Mouse (Mus musculus): ENCODE data around the gene Fah. TPM values are rescaled to one million over a fixed set of nuclear protein-coding genes. Genes with fewer than 3 reads are reported as not detected.

Gene Fah
- polyA plus RNA-seq (2012; rRNA removed): 46.2 and 47.0 TPM in 2 replicates

- TF ChIP-seq POLR2A (IDR thresholded peaks at IDR 0.05; ENCODE audit: extremely low read depth, insufficient read depth, low read length): no peak
- TF ChIP-seq CTCF (IDR thresholded peaks at IDR 0.05; ENCODE audit: extremely low read depth, insufficient read depth, low read length): no peak
- Histone ChIP-seq H3K4me1 (ENCODE audit: control insufficient read depth, insufficient read depth, low read length) (peaks cover 2% of the 10 kb centered on the region; the same call in 1 of the 2 replicates), H3K27ac (ENCODE audit: insufficient read depth, low read length) (no peak within 1 kb of the TSS; the same call in 1 of the 2 replicates), H3K4me3 (ENCODE audit: insufficient read depth, low read length) (peak within 1 kb of the TSS; percentile 85)
Measured at GRCm38 (mm10) chr7:84606293-84606749, at the start of gene Fah. TSS of gene Fah (minus strand) at chr7:84606722.

DNA sequence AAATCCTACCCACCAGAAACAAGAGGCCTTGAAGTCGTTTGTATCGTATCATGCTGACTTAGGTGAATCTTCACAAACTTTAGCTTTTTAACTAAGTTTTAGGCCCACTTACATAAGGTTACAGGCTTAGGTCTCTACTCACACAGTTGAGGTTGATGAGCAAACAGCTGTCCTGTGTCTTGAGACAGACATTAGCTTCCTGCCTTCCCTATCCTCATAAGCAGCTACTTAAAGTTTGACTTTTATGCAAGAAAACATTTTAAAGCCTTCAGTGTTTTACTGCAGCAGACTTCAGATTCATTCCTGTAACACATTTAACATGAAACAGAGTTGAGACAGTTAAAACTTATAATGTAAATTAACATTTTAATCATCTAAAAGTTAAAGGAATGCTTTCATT, 46.2 kb upstream of the Fah start:
- no peak overlapping the region for H3K4me3 ChIP-seq (ENCODE audit: insufficient read depth, low read length)

GRCm38 (mm10) chr7:84651987-84652321, 45.4 kb upstream of the Fah start:
- TF ChIP-seq CTCF (IDR thresholded peaks at IDR 0.05; ENCODE audit: extremely low read depth, insufficient read depth, low read length) (no peak), POLR2A (IDR thresholded peaks at IDR 0.05; ENCODE audit: extremely low read depth, insufficient read depth, low read length) (no peak)
- no peaks in the 10 kb centered on the region for H3K4me1 ChIP-seq (ENCODE audit: control insufficient read depth, insufficient read depth, low read length)
- H3K27ac ChIP-seq (ENCODE audit: insufficient read depth, low read length): no peak overlapping the region
- H3K4me3 ChIP-seq (ENCODE audit: insufficient read depth, low read length): no peak overlapping the region

More for the DNA sequence above, 46.2 kb upstream of the Fah start:
- Histone ChIP-seq H3K27ac (ENCODE audit: insufficient read depth, low read length) (no peak overlapping the region), H3K4me1 (ENCODE audit: control insufficient read depth, insufficient read depth, low read length) (no peaks in the 10 kb centered on the region)
- no peak for TF ChIP-seq POLR2A (IDR thresholded peaks at IDR 0.05; ENCODE audit: extremely low read depth, insufficient read depth, low read length)

DNA sequence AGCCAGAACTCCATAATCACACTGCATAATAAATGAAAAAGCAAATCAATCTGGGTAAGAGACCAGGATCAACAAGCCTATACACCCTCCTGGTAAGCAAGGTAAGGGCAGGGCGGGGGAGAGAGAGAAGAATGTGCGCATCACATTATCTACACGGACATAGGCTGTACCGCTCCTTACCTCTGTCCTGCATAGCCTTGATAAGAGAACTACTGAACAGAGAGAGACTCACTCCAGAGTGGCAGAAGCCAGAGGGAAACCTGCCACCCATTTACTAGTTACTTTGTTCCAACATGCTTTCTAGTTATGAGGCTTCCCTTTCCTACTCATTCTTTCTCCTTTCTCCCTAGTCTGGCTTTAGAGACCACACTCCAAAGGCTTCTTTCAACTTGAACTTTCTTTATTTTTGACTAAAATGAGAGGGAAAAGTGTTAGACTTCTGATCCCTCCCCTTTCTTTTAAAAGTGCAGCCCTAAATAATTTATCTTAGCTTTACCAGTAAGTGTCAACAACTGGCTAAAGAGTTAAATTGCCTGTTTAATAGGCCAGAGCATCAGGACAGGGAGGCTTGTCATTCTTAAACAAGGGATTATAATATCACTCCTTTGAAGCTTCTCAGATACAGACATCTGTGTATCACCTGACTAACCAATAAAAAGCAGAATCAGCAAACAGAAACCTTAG, 44.9 kb upstream of the Fah start:
- Histone ChIP-seq H3K4me1 (ENCODE audit: control insufficient read depth, insufficient read depth, low read length) (no peaks in the 10 kb centered on the region), H3K4me3 (ENCODE audit: insufficient read depth, low read length) (no peak overlapping the region), H3K27ac (ENCODE audit: insufficient read depth, low read length) (no peak overlapping the region)
- TF ChIP-seq POLR2A (IDR thresholded peaks at IDR 0.05; ENCODE audit: extremely low read depth, insufficient read depth, low read length) (no peak), CTCF (IDR thresholded peaks at IDR 0.05; ENCODE audit: extremely low read depth, insufficient read depth, low read length) (no peak)

DNA sequence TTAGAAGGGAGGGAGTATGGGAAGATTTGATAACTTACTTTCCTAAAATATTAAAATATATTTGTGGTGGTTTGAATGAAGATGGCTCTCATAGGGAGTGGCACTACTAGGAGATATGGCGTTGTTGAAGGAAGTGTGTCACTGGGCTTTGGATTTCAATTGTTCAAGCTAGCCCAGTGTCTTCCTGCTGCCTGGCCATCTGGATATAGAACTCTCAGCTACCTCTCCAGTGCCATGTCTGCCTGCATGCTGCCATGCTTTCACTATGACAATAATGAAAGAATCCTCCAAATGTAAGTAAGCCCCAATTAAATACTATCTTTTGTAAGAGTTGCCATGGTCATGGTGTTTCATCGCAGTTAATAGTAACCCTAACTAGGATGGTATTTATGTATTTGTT, 42.5 kb upstream of the Fah start:
- H3K4me3 ChIP-seq (ENCODE audit: insufficient read depth, low read length): no peak overlapping the region
- TF ChIP-seq CTCF (IDR thresholded peaks at IDR 0.05; ENCODE audit: extremely low read depth, insufficient read depth, low read length) (no peak), POLR2A (IDR thresholded peaks at IDR 0.05; ENCODE audit: extremely low read depth, insufficient read depth, low read length) (no peak)
- H3K27ac ChIP-seq (ENCODE audit: insufficient read depth, low read length): no peak overlapping the region
- no peaks in the 10 kb centered on the region for H3K4me1 ChIP-seq (ENCODE audit: control insufficient read depth, insufficient read depth, low read length)

DNA sequence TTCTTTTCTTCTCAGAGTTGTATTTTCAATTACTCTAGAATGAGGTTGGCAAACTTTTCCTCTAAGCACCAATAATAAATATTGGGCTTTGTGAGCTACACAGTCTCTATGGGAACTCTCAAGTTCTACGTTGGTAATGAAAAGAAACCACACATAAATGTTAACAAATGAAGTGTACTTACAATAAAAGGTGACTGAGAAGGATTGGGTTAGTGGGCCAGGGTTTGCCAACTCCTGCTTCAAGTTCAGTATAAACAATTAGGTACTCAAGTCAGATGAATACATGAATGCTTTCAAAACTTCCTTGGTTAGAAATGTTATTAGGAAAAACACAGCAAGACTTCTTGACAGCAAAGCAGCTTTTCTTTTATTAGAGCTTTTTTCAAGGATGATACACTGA, 39.7 kb upstream of the Fah start:
- Histone ChIP-seq H3K27ac (ENCODE audit: insufficient read depth, low read length) (no peak overlapping the region), H3K4me1 (ENCODE audit: control insufficient read depth, insufficient read depth, low read length) (no peaks in the 10 kb centered on the region; the same call in 1 of the 2 replicates), H3K4me3 (ENCODE audit: insufficient read depth, low read length) (no peak overlapping the region)
- no peak for TF ChIP-seq CTCF (IDR thresholded peaks at IDR 0.05; ENCODE audit: extremely low read depth, insufficient read depth, low read length)
- TF ChIP-seq POLR2A (IDR thresholded peaks at IDR 0.05; ENCODE audit: extremely low read depth, insufficient read depth, low read length): no peak

DNA sequence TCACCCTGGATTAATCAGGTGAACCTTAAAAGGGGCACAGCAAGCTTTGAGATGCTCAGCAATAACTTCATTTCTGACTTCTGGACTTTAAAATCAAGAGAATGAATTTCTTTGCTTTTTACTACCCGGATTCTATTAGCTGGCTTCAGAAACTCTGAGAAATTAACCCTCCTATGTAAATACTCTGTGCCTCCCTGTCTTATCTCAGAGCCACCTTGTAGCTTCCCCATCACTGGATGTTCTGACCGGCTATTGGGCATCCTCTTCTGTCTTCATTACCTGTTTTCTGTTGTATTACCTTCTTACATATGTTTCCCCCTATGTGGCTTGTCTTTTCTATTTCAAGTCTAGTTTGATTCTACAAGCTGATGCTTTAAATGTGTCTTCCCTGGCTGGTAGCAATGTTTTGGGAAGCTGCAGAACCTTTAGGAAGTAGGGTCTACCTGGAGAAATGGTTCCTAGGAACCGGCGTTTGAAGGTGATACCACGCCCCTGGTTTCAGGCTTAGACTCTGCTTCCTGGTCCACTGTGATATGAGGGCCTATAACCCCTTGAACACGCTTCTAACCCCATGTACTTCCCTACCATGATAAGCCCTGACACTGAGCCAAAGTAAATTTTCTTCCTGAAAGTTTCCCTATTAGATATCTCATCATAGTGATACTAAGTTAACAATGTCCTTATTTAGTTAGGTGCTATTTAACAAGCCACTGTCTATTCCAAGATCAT, 36.9 kb upstream of the Fah start:
- H3K4me3 ChIP-seq (ENCODE audit: insufficient read depth, low read length): no peak overlapping the region
- no peak for TF ChIP-seq CTCF (IDR thresholded peaks at IDR 0.05; ENCODE audit: extremely low read depth, insufficient read depth, low read length)
- no peak for TF ChIP-seq POLR2A (IDR thresholded peaks at IDR 0.05; ENCODE audit: extremely low read depth, insufficient read depth, low read length)
- no peak overlapping the region for H3K27ac ChIP-seq (ENCODE audit: insufficient read depth, low read length)
- H3K4me1 ChIP-seq (ENCODE audit: control insufficient read depth, insufficient read depth, low read length): no peaks in the 10 kb centered on the region; the same call in 1 of the 2 replicates

DNA sequence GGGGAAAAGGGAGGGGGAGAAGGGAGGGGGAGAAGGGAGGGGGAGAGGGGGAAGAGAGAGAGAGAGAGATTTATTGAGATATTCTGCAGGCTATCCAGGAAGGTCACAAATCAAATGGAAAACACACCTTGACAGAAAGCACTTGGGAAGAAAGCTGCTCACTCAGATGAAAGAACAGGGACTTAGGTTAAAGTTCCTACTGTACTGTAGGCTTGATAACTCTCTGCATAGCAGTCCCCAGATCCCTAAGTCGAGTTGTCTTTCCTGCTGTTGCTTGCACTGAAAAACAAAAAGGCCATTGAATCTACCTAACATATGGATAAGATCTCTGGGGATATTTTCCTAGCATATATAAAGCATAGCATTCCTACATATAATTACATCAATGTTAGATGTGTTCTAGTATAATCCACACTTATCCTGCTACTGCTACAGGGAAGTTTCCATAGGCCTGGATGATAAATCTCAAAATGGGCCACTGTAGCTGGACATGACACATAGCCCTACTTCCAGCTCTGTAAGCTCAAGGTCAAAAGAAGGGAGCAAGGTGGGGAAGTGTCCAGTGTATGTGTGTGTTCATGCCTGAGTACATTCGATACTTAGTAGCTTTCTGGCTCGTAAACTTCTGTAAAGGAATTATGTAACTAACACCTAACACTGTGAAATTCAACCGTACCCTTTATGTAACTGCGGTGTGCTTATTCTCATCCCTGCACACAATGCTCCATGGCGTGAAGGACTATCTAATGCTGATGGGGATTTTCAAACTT, 35.8 kb upstream of the Fah start:
- no peaks in the 10 kb centered on the region; the same call in 1 of the 2 replicates for H3K4me1 ChIP-seq (ENCODE audit: control insufficient read depth, insufficient read depth, low read length)
- no peak overlapping the region for H3K4me3 ChIP-seq (ENCODE audit: insufficient read depth, low read length)
- TF ChIP-seq POLR2A (IDR thresholded peaks at IDR 0.05; ENCODE audit: extremely low read depth, insufficient read depth, low read length) (no peak), CTCF (IDR thresholded peaks at IDR 0.05; ENCODE audit: extremely low read depth, insufficient read depth, low read length) (no peak)
- H3K27ac ChIP-seq (ENCODE audit: insufficient read depth, low read length): no peak overlapping the region

GRCm38 (mm10) chr7:84636939-84637338, 30.4 kb upstream of the Fah start:
- H3K27ac ChIP-seq (ENCODE audit: insufficient read depth, low read length): no peak overlapping the region

More at GRCm38 (mm10) chr7:84636939-84637338, 30.4 kb upstream of the Fah start:
- Histone ChIP-seq H3K4me1 (ENCODE audit: control insufficient read depth, insufficient read depth, low read length) (no peaks in the 10 kb centered on the region; the same call in 1 of the 2 replicates), H3K4me3 (ENCODE audit: insufficient read depth, low read length) (no peak overlapping the region)
- no peak for TF ChIP-seq POLR2A (IDR thresholded peaks at IDR 0.05; ENCODE audit: extremely low read depth, insufficient read depth, low read length)
- TF ChIP-seq CTCF (IDR thresholded peaks at IDR 0.05; ENCODE audit: extremely low read depth, insufficient read depth, low read length): no peak

Data from cortical plate, adult 2 months (tissue).